Mouse (Mus musculus): ENCODE measurements around the gene Spire2.
A peak's percentile ranks its signal among the peaks of the same experiment; 100 is the strongest.

Spire2 gene

GRCm38 (mm10) chr8:123333864-123334263 lies 1.4 kb downstream of the Spire2 start:
- no peak for DNase-seq (ENCODE audit: low read depth, low spot score)

DNA sequence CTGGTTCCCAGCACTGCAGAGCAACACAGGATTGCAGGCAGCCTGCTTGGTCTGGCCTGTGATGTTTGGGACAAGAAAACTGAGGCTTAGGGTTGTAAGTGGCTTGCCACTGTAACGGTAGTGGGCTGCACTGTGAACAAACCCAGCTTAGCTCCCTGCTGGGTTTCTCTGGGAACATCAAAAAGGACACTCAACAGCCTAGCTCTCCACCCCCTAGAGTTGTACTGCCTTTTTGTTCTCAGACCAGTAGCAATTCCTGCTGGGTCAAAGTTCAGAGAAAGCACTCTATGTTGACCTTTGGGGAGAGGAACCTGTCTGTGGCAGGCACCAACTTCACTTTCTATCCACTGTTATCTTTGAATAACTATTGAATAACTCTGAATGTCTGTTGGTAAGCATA lies 2.0 kb downstream of the Spire2 start:
- no peak for DNase-seq (ENCODE audit: low read depth, low spot score)

GRCm38 (mm10) chr8:123337475-123337874 lies 5.0 kb downstream of the Spire2 start:
- DNase-seq (ENCODE audit: low read depth, low spot score), result no peak

GRCm38 (mm10) chr8:123340071-123340470 lies 7.6 kb downstream of the Spire2 start:
- peak; percentile 35 for DNase-seq (ENCODE audit: low read depth, low spot score)

DNA sequence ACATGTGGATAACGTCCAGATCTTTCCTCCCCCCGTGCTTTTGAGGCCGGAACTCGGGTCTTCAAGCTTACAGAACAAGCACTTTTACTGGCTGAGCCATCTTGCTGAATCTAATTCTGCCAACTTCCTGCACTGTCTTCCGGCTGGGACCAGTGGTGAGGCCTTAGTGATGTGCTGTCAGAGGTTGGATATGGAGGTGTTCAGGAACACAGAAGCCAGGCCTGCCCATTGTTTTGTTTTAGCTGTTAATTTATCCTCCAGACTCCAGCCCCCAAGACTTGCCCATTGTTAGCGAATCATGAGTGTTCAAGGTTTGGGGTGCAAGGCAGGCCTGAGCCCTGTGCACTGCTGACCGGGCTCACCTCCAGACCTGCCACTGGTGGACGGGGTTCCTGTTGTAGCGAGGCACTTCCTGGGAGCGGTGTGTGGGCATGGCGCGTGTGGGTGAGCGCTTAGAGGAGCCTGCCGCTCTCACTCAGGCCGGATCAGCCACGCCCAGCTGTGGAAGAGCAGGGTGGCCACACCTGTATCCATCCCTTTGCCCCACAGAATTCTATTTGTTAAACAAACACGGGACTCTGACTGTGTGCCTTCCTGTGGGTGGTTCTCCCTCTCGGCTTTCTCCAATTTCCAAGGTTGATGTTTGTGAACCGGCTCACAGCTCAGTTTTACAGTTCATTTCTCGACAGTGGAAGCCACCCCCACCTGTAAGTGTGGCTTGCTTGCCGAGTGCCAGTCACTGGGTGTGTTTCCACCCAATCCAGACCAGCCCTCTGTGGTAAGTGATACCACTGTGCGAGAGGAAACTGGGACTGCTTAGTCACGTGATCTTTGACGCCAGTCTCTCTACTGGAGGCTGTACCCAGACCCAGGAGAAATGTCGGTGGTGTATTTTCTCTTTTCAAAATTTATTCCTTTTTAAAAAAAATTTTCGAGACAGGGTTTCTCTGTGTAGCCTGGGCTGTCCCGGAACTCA lies 8.8 kb downstream of the Spire2 start:
- no peak for DNase-seq (ENCODE audit: low read depth, low spot score)

GRCm38 (mm10) chr8:123342253-123342652 lies 9.7 kb downstream of the Spire2 start:
- DNase-seq (ENCODE audit: low read depth, low spot score), result no peak

DNA sequence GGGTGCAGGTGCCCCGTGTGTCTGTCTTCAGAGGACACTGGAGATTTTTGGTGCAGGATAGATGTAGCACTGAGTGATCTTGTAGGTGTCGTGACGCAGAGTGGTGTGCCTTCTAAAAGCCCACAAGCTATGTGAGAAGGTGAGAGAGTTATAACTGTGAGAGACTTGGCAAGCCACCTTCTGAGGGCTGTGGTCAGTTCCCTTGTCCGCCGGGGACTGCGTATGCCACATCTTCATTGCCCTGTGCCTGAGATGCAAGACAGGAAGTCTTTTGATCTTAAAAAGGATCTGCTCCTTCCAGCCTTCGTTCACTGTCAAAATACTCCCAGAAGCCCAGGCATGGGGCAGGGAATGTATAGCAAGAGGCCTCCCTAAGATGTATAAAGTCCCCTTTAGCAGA lies 10.4 kb downstream of the Spire2 start:
- no peak for DNase-seq (ENCODE audit: low read depth, low spot score)

DNA sequence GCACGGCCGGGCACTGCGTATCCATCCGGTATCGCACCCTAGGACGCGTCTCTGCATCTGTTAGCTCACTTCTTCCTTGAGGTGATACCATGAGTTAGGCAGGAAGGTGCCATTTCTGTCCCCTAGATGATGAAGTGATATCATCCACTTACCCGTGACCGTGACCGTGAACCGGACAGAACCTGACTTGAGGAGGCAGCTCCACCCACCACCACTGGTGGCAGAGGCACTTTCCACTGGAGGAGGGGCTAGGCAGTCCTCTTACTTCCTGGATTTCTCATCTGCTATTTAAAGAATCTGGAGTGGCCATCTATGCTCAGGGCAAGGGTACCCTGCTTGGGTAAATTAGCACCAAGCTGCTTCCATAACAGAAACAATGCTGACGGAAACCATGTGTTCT lies 10.9 kb downstream of the Spire2 start:
- DNase-seq (ENCODE audit: low read depth, low spot score), result no peak

DNA sequence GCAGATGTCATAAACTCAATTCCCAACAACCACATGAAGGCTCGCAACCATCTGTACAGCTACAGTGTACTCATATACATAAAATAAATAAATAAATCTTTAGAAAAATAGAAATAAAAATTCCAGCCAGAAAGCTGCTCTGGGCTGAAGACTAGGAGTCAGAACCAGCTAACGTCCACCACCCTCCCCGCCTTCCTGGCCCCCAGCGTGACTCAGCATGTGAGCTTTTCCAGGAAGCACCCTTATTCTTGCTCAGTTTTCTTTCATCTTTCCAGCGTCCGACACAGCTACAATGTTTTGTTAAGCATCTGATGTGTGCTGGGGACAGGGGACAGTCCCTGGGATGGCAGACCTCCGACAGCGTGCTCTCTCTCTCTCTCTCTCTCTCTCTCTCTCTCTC lies 12.6 kb downstream of the Spire2 start:
- no peak for DNase-seq (ENCODE audit: low read depth, low spot score)

- DNase-seq (ENCODE audit: low read depth, low spot score), result no peak
Measured at GRCm38 (mm10) chr8:123345856-123346255, 13.3 kb downstream of the Spire2 start.

- no peak for DNase-seq (ENCODE audit: low read depth, low spot score)
Measured at GRCm38 (mm10) chr8:123347293-123347692, 14.8 kb downstream of the Spire2 start.

DNA sequence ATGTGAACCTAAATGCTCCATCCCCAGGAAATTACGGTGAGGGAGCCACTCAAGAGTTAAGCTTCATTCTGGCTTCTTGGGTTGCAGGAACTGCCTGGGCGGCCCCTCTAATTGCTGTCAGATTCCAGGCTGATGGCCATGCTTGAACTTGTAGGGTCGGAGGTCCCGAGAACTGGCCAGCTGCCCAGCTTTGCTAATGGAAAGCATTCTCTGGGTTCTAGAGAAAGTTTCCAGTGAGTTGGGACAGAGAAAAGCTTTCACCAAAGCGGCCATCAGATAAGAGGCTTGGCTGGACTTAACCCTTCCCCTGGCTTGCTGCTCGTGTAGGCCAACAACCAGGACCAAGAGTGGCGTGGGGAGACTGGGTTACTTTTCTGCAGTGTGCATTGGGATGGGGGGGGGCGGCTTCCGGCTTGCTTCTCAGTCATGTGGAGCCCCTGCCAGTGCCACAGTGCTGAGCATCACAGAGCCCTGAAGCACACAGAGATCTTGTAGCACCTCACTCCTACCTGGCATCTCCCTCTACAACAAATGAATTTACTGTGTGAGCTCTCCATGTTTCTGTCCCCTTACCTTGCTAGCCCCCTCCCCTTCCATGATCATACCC lies 15.8 kb downstream of the Spire2 start:
- no peak for DNase-seq (ENCODE audit: low read depth, low spot score)

DNA sequence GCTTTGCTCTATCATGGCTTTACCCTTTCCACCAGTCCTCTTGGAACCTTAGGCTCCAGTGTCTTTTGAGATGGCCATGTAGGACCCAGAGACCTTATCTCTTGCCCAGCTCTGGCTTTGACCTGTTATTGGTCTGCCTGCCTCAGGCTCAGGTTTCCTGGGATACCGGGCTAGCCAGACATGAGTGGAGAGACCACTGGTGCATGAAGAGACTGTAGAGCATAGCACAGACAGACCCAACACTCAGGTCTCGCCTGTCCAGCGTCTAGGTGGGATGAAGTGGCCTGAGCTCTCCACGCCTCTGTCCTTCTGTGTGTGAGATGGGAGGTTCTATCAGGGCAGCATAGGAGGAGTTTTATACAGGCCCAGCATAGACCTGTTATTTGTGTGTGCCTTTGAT lies 16.6 kb downstream of the Spire2 start:
- DNase-seq (ENCODE audit: low read depth, low spot score), result no peak

GRCm38 (mm10) chr8:123352118-123352517 lies 19.6 kb downstream of the Spire2 start:
- DNase-seq (ENCODE audit: low read depth, low spot score), result no peak

DNA sequence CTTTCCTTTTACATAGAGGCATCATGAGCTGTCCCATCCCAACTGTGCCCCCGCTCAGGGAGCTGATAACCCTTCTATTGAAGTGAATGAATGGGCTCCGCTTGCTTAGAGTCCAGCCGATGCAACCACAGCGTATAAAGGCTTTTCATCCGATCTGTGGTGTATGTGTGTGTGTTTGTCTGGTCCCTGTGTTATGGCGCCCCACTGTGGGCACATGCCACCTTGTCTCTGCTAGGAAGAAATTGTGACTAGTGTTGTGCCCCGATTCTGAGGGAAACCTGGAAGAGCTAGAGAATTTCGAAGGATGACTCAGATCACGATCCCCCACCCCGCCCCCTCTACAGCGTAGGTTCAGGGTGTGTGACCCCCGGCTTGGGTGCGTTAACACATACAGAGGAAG lies 20.3 kb downstream of the Spire2 start:
- no peak for DNase-seq (ENCODE audit: low read depth, low spot score)

- no peak for DNase-seq (ENCODE audit: low read depth, low spot score)
Measured at GRCm38 (mm10) chr8:123353216-123353615, 20.7 kb downstream of the Spire2 start.

DNA sequence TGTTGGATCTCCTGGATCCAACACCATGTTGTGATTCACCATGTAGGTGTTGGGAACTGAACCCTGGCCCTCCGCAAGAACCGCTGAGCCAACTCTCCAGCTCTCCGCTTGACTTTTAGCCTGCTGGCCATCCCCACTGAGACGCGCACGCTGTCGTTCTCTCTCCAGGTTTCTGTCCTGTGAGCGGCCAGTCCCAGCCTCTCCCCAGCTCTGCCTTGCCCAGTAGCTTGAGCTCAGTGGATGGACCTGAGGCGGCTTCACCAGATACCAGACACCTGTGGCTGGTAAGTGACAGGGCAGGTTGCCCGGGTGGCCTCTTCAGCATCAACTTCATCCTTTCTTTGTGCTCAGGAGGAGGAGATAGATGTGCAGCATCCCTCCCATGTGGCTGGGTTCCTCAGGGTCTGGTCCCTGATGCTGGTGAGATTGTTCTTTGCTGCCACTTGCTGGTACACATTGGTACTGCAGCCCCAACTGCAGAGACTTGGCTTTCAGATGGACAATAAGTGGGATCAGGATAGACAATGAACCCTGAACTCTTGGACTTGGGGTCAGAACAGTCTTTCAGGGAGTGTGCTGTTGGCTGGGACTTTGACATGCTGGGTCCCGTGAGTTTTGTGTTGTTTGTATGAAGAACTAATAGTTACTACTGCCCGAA lies 28.7 kb downstream of the Spire2 start:
- DNase-seq (ENCODE audit: low read depth, low spot score), result peak; percentile 85

DNA sequence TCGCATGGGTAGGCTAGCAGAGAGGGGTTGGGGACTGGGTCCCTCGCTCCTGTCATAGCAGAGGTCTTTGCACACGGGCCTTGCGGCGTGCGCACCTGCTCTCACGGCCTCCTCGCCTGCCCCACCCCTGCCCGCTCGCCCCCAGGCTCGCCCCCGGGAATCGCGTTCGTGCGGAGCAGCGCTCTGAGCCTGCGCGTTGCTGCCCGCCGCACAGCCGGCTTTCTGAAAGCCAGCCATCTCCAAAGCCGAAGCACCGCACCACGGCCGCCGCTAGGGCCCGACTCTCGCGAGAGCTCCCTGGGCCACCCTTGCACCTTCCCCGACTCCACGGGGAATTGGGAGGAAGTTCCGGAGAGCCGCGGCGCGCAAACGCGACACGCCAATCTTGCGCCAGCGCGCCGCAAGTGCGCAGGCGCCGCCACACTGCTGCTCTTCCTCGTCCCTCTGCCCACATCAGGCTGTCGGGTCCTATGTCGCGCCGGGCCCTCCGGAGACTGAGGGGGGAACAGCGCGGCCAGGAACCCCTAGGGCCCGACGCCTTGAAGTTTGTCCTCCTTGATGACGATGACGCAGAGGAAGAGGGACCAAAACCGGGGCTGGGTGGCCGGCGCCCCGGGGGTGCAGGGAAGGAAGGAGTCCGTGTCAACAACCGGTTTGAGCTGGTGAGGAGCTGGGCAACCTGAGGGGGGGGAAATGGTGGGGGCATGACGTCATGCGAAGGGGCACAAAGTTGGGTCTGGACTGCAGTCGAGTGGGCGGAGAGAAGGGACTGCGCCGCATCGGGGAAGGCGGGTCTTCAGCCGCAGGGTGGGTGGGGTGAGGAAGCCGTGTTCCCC lies 41.1 kb downstream of the Spire2 start, which contains the start of gene Tcf25:
Gene Tcf25, plus strand, starts transcription at position 351 of the 836 bp plus-strand sequence.
- peak; percentile 98 for DNase-seq (ENCODE audit: low read depth, low spot score)

DNA sequence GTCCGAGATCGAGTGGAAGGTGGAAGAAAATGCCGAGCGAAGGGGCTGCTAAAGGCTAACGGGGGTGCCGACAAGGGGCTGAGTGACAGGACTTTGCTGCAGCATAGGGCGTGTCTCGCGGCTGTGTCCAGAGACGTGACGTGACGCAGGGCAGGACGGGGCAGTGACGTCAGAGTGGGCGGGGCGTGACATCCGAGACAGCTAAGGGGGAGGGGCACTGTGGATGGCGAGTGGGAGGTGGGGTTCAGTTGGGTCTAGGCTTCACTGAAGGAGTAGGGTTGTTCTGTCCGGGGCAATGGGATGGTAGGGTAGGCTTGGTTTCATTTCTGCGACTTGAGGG lies 41.7 kb downstream of the Spire2 start:
- peak; percentile 97 for DNase-seq (ENCODE audit: low read depth, low spot score)

- no peak for DNase-seq (ENCODE audit: low read depth, low spot score)
Measured at GRCm38 (mm10) chr8:123375701-123376100, 43.2 kb downstream of the Spire2 start.

DNA sequence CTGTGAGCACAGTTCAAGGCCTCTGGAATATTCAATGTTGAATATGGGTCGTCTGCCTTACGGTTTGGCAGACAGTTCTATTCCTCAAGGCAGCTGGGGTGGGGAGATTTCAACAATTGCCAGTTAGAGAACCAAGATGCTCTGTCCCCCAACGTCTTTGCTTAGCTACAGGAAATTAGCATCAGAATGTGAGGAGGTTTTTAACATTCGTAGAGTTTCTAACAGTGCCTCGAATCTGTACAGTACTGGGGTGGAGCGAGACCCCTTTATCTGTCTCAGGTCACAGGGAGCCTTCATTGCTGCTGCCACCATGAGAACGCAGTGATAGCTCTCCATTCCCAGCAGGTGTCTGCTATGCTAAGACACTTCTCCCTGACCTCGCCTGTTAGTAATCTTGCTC lies 43.6 kb downstream of the Spire2 start:
- DNase-seq (ENCODE audit: low read depth, low spot score), result no peak

GRCm38 (mm10) chr8:123381711-123382110 lies 49.2 kb downstream of the Spire2 start:
- DNase-seq (ENCODE audit: low read depth, low spot score), result no peak
